Mouse (Mus musculus): ENCODE measurements around the gene Trim27.

DNA sequence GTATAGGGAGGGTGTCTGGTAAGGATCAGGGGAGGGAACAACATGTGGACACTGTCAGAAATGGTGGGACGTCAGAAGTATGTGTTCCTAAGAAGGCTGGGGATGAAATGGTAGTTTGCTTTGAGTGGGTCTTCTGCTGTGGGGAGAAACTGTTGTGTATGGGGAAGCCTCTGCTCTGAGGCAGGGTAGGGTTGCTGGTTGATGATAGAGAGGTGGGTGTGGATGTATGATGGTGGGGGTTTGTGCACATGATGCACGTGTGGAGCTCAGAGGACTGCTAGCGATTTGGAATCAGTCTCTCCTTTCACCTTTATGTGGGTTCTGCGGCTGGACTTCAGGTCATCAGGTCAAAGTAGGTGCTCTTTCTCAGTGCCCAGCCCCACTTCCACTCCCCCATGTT, 6.3 kb downstream of the Trim27 start:
- TF ChIP-seq POLR2A (IDR thresholded peaks at IDR 0.05; ENCODE audit: extremely low read depth, insufficient read depth, low read length) (no peak), CTCF (IDR thresholded peaks at IDR 0.05; ENCODE audit: extremely low read depth, insufficient read depth, low read length) (no peak)
